Mouse (Mus musculus): Measurements from ENCODE around the gene Zfp512b. TPM values are rescaled to one million over a fixed set of nuclear protein-coding genes. Genes with fewer than 3 reads are reported as not detected.
A peak's percentile ranks its signal among the peaks of the same experiment; 100 is the strongest.

The Zfp512b gene
- total RNA-seq (2014; rRNA removed) = 60.0 and 85.1 TPM in 2 replicates
- polyA plus RNA-seq (2015; fragmentation: Nextera tagmentation; extraction: Ambion mirVana) = 81.1 and 99.7 TPM in 2 replicates

DNA sequence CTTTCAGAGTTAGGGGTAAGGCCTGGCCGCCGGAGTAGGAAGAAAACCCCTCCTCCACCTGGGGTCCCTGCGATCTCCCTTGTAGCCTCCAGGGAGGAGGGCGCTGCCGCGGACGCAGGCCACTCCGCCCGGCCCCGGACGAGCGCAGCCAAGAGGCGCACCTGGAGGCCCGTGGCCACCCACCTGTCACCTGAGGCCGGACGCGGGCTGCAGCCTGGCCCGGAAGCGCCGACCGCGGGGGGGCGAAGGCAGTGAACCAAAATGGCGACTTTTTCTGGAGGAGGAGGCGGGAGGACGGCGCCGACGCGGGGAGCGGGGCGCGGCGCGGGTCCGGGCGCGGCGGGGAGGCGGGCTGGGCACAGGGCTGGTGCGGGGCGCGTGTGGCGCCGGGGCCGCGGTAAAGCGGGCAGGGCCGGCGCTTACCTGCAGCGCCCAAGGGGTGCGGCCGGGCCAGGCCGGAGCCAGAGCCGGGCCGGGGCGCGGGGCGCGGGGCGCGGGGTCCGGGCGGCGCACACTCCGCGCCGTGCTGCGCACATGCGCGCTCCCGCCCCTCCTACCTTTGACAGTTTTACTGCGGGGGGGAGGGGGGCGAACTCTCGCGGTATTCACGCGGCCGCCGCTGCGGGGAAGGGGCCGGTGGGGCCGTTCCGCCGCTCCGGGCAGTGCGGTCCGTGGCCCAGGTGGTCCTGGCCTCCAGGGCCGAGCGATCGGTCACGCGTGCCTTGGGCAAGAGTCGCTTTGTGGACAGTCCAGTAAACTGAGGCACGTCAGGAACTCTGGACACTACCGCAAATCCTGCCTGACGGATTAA lies at the start of gene Zfp512b:
TSS of gene Zfp512b (minus strand) at position 573 of the 811 bp plus-strand sequence.
- Histone ChIP-seq H3K4me2 (ENCODE audit: low read depth, low read length, poor library complexity, severe bottlenecking) (peak within 1 kb of the TSS; percentile 69), H3K36me3 (ENCODE audit: insufficient read depth, low read length) (peaks cover 41% of the 10 kb centered on the region), H3K27me3 (ENCODE audit: insufficient read depth, low read length) (no peaks in the 10 kb centered on the region), H3K4me1 (ENCODE audit: insufficient read depth, low read length) (peaks cover 12% of the 10 kb centered on the region), H3K27ac (ENCODE audit: low read depth, low read length) (peak within 1 kb of the TSS; percentile 91), H3K4me3 (ENCODE audit: low read depth, low read length) (peak within 1 kb of the TSS; percentile 84), H3K9me3 (ENCODE audit: low read length) (no peaks in the 10 kb centered on the region), H3K9ac (replicated peaks; ENCODE audit: low read length, poor library complexity, severe bottlenecking) (peak within 1 kb of the TSS; percentile 97)
- TF ChIP-seq CTCF (IDR thresholded peaks at IDR 0.05) = no peak
- ATAC-seq (ENCODE audit: low FRiP score) (peak; percentile 76), DNase-seq (ENCODE audit: low spot score) (peak; percentile 87)
- 1% methylated on average over 44 of the region's 97 CpGs for WGBS

DNA sequence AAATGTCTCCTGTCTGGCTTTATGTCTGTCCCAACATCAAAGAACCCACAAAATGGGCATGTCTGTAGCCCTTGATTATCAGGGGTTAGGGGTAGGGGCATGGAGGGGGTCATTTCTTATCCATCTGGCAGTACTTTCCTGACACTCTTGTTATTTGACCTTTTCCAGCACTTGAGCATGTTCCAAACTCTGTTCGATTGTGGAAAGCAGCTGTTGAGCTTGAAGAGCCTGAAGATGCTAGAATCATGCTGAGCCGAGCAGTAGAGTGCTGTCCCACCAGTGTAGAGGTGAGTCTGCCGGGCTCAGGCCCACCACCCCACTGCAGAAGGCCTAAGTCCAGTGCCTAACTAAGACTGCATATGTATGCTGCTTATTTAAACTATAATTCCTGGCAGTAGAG lies 43.3 kb upstream of the Zfp512b start:
- no peaks in the 10 kb centered on the region for H3K9me3 ChIP-seq (ENCODE audit: low read length)
- 94% methylated on average over 3 of the region's 3 CpGs for WGBS
- peaks cover 58% of the 10 kb centered on the region for H3K36me3 ChIP-seq (ENCODE audit: insufficient read depth, low read length)
- no peak overlapping the region for H3K4me3 ChIP-seq (ENCODE audit: low read depth, low read length)
- H3K27ac ChIP-seq (ENCODE audit: low read depth, low read length) = no peak overlapping the region
- DNase-seq (ENCODE audit: low spot score) (no peak), ATAC-seq (ENCODE audit: low FRiP score) (no peak)
- no peak overlapping the region for H3K9ac ChIP-seq (replicated peaks; ENCODE audit: low read length, poor library complexity, severe bottlenecking)
- H3K27me3 ChIP-seq (ENCODE audit: insufficient read depth, low read length) = no peaks in the 10 kb centered on the region
- no peaks in the 10 kb centered on the region for H3K4me1 ChIP-seq (ENCODE audit: insufficient read depth, low read length)
- no peak overlapping the region for H3K4me2 ChIP-seq (ENCODE audit: low read depth, low read length, poor library complexity, severe bottlenecking)
- no peak for TF ChIP-seq CTCF (IDR thresholded peaks at IDR 0.05)

DNA sequence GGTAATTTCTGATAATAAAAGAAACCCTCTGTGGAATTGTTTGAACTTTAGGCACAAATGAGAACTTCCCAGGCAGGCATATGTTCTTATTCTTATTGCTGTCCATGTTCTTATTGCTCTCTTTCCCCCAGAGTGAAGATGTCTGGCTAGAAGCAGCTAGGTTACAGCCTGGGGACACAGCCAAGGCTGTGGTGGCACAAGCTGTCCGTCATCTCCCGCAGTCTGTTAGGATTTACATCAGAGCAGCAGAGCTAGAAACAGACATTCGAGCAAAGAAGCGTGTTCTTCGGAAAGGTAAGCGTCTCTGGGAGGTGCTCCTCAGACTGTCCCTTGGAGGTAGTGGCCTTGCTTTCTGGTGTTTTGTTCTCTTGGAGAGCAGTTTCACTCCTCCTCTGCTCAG lies 40.0 kb upstream of the Zfp512b start:
- no peaks in the 10 kb centered on the region for H3K27me3 ChIP-seq (ENCODE audit: insufficient read depth, low read length)
- H3K4me1 ChIP-seq (ENCODE audit: insufficient read depth, low read length) = no peaks in the 10 kb centered on the region
- no peak overlapping the region for H3K27ac ChIP-seq (ENCODE audit: low read depth, low read length)
- no peaks in the 10 kb centered on the region for H3K9me3 ChIP-seq (ENCODE audit: low read length)
- DNase-seq (ENCODE audit: low spot score) (no peak), ATAC-seq (ENCODE audit: low FRiP score) (no peak)
- peaks cover 48% of the 10 kb centered on the region for H3K36me3 ChIP-seq (ENCODE audit: insufficient read depth, low read length)
- H3K4me2 ChIP-seq (ENCODE audit: low read depth, low read length, poor library complexity, severe bottlenecking) = no peak overlapping the region
- H3K9ac ChIP-seq (replicated peaks; ENCODE audit: low read length, poor library complexity, severe bottlenecking) = no peak overlapping the region
- TF ChIP-seq CTCF (IDR thresholded peaks at IDR 0.05) = no peak
- 93% methylated on average over 6 of the region's 6 CpGs for WGBS
- H3K4me3 ChIP-seq (ENCODE audit: low read depth, low read length) = no peak overlapping the region

DNA sequence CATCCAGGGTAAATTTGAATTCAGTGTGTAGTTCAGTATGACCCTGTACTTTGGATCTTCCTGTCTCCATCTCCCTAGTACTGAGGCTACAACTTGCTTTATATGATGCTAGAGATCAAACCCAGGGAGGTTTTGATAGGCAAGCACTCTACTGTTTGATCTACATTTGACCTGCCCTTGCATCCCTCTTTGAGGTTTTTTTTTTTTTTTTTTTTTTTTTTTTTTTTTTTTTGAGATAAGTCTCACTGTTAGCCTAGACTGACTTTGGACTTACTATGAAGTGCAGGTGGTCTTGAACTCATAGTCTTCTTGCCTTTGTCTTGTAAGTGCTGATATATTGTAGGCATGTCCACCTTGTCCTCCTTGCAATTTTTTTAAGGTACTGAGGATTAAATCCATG lies 35.9 kb upstream of the Zfp512b start:
- Histone ChIP-seq H3K4me1 (ENCODE audit: insufficient read depth, low read length) (no peaks in the 10 kb centered on the region), H3K27ac (ENCODE audit: low read depth, low read length) (no peak overlapping the region), H3K4me3 (ENCODE audit: low read depth, low read length) (no peak overlapping the region), H3K9ac (replicated peaks; ENCODE audit: low read length, poor library complexity, severe bottlenecking) (no peak overlapping the region), H3K27me3 (ENCODE audit: insufficient read depth, low read length) (no peaks in the 10 kb centered on the region), H3K36me3 (ENCODE audit: insufficient read depth, low read length) (peaks cover 25% of the 10 kb centered on the region; the same call in 1 of the 2 replicates), H3K9me3 (ENCODE audit: low read length) (no peaks in the 10 kb centered on the region), H3K4me2 (ENCODE audit: low read depth, low read length, poor library complexity, severe bottlenecking) (no peak overlapping the region)
- DNase-seq (ENCODE audit: low spot score) = no peak
- ATAC-seq (ENCODE audit: low FRiP score) = no peak
- TF ChIP-seq CTCF (IDR thresholded peaks at IDR 0.05) = no peak

DNA sequence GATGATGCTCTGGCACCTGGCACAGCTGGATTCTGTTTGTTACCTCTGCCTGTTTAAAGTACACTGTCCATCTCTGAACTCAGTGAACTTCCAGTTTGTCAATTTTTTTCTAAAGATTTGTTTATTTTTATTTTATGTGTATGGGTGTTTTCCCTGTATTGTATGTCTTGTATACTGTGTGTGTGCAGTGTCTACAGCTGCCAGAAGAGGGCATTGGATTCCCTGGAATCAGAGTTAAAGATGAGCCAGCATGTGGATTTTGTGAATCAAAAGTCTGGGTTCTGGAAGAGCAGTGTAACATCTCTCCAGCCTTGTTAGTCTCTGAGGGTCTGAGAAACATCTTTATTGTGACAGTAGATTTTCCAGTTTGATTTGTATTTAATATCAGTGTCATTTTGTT lies 30.8 kb upstream of the Zfp512b start:
- ATAC-seq (ENCODE audit: low FRiP score) (no peak), DNase-seq (ENCODE audit: low spot score) (peak; percentile 45)
- H3K9me3 ChIP-seq (ENCODE audit: low read length) = no peaks in the 10 kb centered on the region
- H3K36me3 ChIP-seq (ENCODE audit: insufficient read depth, low read length) = peaks cover 31% of the 10 kb centered on the region
- H3K4me2 ChIP-seq (ENCODE audit: low read depth, low read length, poor library complexity, severe bottlenecking) = no peak overlapping the region
- no peak overlapping the region for H3K4me3 ChIP-seq (ENCODE audit: low read depth, low read length)
- H3K27ac ChIP-seq (ENCODE audit: low read depth, low read length) = no peak overlapping the region
- H3K4me1 ChIP-seq (ENCODE audit: insufficient read depth, low read length) = no peaks in the 10 kb centered on the region
- TF ChIP-seq CTCF (IDR thresholded peaks at IDR 0.05) = peak; percentile 75
- no peak overlapping the region for H3K9ac ChIP-seq (replicated peaks; ENCODE audit: low read length, poor library complexity, severe bottlenecking)
- no peaks in the 10 kb centered on the region for H3K27me3 ChIP-seq (ENCODE audit: insufficient read depth, low read length)

DNA sequence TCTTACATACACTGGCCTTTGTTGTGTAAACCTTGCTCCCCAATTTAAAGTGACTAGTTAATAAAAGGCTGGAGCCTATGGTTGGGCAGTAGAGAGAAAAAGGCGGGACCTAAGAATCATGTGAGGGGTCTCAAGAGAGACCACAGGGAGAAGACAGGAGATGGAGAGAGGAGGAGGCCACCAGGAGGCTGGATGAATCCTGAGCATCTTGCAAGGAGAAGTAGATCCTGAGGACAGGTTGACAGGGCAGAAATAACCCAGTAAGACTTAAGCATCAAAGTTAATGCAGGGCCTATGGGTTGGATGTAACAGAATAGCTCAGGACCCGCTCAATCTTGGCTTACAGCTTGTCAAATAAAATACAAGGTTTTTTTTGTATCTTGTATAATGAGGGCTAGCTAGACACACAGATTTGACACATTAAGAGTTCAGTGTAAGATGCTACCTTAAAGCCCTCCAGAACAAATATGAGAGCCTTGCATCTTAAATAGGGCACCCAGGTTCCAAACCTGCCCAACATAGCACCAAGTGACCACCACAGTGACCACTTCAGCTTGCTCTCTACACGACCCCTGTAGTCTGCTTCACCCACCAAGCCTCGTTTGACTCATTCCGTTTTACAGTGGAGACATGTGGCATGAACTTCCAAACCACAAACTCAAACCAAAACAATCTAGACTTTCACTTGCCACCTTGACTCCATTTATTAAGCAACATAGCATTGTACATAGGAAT lies 26.3 kb upstream of the Zfp512b start:
- 89% methylated on average over 5 of the region's 5 CpGs for WGBS
- Histone ChIP-seq H3K9me3 (ENCODE audit: low read length) (no peaks in the 10 kb centered on the region), H3K27me3 (ENCODE audit: insufficient read depth, low read length) (no peaks in the 10 kb centered on the region), H3K4me1 (ENCODE audit: insufficient read depth, low read length) (no peaks in the 10 kb centered on the region), H3K27ac (ENCODE audit: low read depth, low read length) (no peak overlapping the region), H3K4me2 (ENCODE audit: low read depth, low read length, poor library complexity, severe bottlenecking) (no peak overlapping the region), H3K4me3 (ENCODE audit: low read depth, low read length) (no peak overlapping the region), H3K36me3 (ENCODE audit: insufficient read depth, low read length) (peaks cover 27% of the 10 kb centered on the region), H3K9ac (replicated peaks; ENCODE audit: low read length, poor library complexity, severe bottlenecking) (no peak overlapping the region)
- no peak for ATAC-seq (ENCODE audit: low FRiP score)
- TF ChIP-seq CTCF (IDR thresholded peaks at IDR 0.05) = no peak
- DNase-seq (ENCODE audit: low spot score) = no peak
